Mouse (Mus musculus): ENCODE results near the gene Psme1.

- TF ChIP-seq GATA1 (IDR thresholded peaks at IDR 0.05; ENCODE audit: low read length) (no peak), TAL1 (IDR thresholded peaks at IDR 0.05; ENCODE audit: low read length) (no peak)
Measured at GRCm38 (mm10) chr14:55592226-55592625, 14.3 kb downstream of the Psme1 start.

All from erythroblast, embryonic 14.5 days (primary cell).